Mouse (Mus musculus) testis, postnatal 14 days (tissue): ENCODE measurements at regions not wholly inside any gene's neighbourhood (a gene's known extent, or its start where the extent isn't known, plus 50 kb on each side); places are given as distances from the start of the nearest gene placed in this dataset.

Experiments
- DNase-seq: peaks from one replicate; pipeline ENCODE4 v3.0.0; 2021; ENCODE audit warnings: low spot score

GRCm38 (mm10) chr9:32005348-32005747 lies 92.1 kb upstream of the Barx2 start:
- DNase-seq, result no peak

GRCm38 (mm10) chr9:32006350-32006749 lies 93.1 kb upstream of the Barx2 start:
- no peak for DNase-seq

GRCm38 (mm10) chr9:32010953-32011770 lies 97.9 kb upstream of the Barx2 start:
- DNase-seq, result no peak

- no peak for DNase-seq
Observed at GRCm38 (mm10) chr9:32016286-32016685, 99.7 kb upstream of the Arhgap32 start.

- no peak for DNase-seq
Observed at GRCm38 (mm10) chr9:32018020-32018419, 97.9 kb upstream of the Arhgap32 start.

- DNase-seq, result no peak
Observed at GRCm38 (mm10) chr9:32019786-32020185, 96.2 kb upstream of the Arhgap32 start.

GRCm38 (mm10) chr9:32020942-32021731 lies 94.8 kb upstream of the Arhgap32 start:
- DNase-seq, result no peak

- DNase-seq, result no peak
Observed at GRCm38 (mm10) chr9:32021755-32022154, 94.2 kb upstream of the Arhgap32 start.

GRCm38 (mm10) chr9:32022996-32023395 lies 92.9 kb upstream of the Arhgap32 start:
- DNase-seq, result no peak

GRCm38 (mm10) chr9:32024767-32025166 lies 91.2 kb upstream of the Arhgap32 start:
- no peak for DNase-seq

- peak; percentile 62 for DNase-seq
Observed at GRCm38 (mm10) chr9:32027962-32028361, 88.0 kb upstream of the Arhgap32 start.

GRCm38 (mm10) chr9:32029001-32029400 lies 86.9 kb upstream of the Arhgap32 start:
- no peak for DNase-seq

- no peak for DNase-seq
Observed at GRCm38 (mm10) chr9:32029786-32030185, 86.2 kb upstream of the Arhgap32 start.

- no peak for DNase-seq
Observed at GRCm38 (mm10) chr9:32030203-32030602, 85.7 kb upstream of the Arhgap32 start.

GRCm38 (mm10) chr9:32031950-32032453 lies 83.9 kb upstream of the Arhgap32 start:
- peak; percentile 87 for DNase-seq

- peak; percentile 73 for DNase-seq
Observed at GRCm38 (mm10) chr9:32032521-32033185, 83.3 kb upstream of the Arhgap32 start.

- DNase-seq, result no peak
Observed at GRCm38 (mm10) chr9:32033937-32034336, 82.0 kb upstream of the Arhgap32 start.

- DNase-seq, result no peak
Observed at GRCm38 (mm10) chr9:32039999-32040398, 75.9 kb upstream of the Arhgap32 start.

GRCm38 (mm10) chr9:32043344-32043743 lies 72.6 kb upstream of the Arhgap32 start:
- no peak for DNase-seq

- no peak for DNase-seq
Observed at GRCm38 (mm10) chr9:32046791-32047190, 69.1 kb upstream of the Arhgap32 start.

GRCm38 (mm10) chr9:32048941-32049340 lies 67.0 kb upstream of the Arhgap32 start:
- DNase-seq, result no peak

- no peak for DNase-seq
Observed at GRCm38 (mm10) chr9:32049546-32049945, 66.4 kb upstream of the Arhgap32 start.
